Mouse (Mus musculus): Measurements from ENCODE around the gene Msi2. TPM values are rescaled to one million over a fixed set of nuclear protein-coding genes. Genes with fewer than 3 reads are reported as not detected.

The Msi2 gene
- polyA plus RNA-seq, 1 experiment from 2014 or later, result 40.1 TPM

DNA sequence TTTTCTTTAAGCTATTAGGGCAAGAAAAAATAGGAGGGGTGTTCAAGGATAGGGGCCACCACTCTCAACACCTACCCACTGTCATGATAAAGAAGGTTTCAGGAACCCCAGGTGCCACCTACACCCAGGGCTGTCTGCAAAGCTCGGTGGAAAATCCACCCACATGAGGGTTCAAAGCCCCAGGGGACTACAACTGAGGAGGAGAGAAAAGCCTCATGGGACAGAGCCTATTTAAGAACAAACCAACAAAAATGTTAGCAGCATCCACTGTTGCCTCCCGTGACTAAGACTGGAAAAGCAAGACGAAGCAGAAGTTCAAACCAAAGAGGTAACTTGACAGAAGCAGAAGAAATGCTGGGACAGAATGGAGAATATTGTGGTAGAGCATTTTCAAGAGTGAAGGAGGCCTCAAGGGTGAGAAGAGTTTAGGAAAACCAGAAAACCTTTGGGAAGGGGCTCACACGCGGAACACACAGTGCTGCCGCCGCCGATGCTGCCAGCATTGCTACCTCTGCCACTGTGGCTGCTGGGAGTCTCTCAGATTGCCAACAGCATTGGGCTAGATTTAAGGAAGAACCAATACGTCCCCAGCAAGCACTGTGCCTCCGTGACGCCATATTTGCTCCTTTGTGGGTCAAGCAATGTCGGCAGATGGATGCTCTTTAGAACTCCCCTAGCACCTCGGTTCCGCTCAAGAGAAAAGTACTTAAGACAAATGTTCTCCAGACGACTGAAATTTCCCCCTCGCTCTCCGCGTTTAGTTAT is 224.3 kb downstream of the Msi2 start:
- no peaks in the 10 kb centered on the region for H3K27me3 ChIP-seq (ENCODE audit: control insufficient read depth, insufficient read depth, low read length)
- no peaks in the 10 kb centered on the region for H3K36me3 ChIP-seq (ENCODE audit: control insufficient read depth, insufficient read depth, low read length)
- H3K4me2 ChIP-seq (replicated peaks; ENCODE audit: low read depth, low read length), result no peak overlapping the region
- ATAC-seq (ENCODE audit: low FRiP score) (no peak), DNase-seq (ENCODE audit: low spot score) (no peak)
- no peak overlapping the region for H3K9ac ChIP-seq (ENCODE audit: low read depth, low read length)
- H3K4me1 ChIP-seq (replicated peaks; ENCODE audit: control insufficient read depth, insufficient read depth, low read length), result peaks cover 9% of the 10 kb centered on the region
- H3K9me3 ChIP-seq (ENCODE audit: control insufficient read depth, low read length), result no peaks in the 10 kb centered on the region
- H3K27ac ChIP-seq (ENCODE audit: low read depth, low read length), result 0 out of 2 replicates have a peak overlapping the region, but pooled peaks have one; percentile 4
- 88% methylated on average over 18 of the region's 18 CpGs for WGBS
- H3K4me3 ChIP-seq (ENCODE audit: low read depth, low read length), result no peak overlapping the region

GRCm38 (mm10) chr11:88492585-88492984 is 225.7 kb downstream of the Msi2 start:
- DNase-seq (ENCODE audit: low spot score), result no peak
- Histone ChIP-seq H3K4me2 (replicated peaks; ENCODE audit: low read depth, low read length) (no peak overlapping the region), H3K4me1 (replicated peaks; ENCODE audit: control insufficient read depth, insufficient read depth, low read length) (peaks cover 9% of the 10 kb centered on the region), H3K9me3 (ENCODE audit: control insufficient read depth, low read length) (no peaks in the 10 kb centered on the region), H3K27ac (ENCODE audit: low read depth, low read length) (no peak overlapping the region), H3K27me3 (ENCODE audit: control insufficient read depth, insufficient read depth, low read length) (no peaks in the 10 kb centered on the region), H3K4me3 (ENCODE audit: low read depth, low read length) (no peak overlapping the region), H3K36me3 (ENCODE audit: control insufficient read depth, insufficient read depth, low read length) (no peaks in the 10 kb centered on the region), H3K9ac (ENCODE audit: low read depth, low read length) (no peak overlapping the region)
- WGBS, result 89% methylated on average over 2 of the region's 2 CpGs
- ATAC-seq (ENCODE audit: low FRiP score), result no peak

GRCm38 (mm10) chr11:88489985-88490384 is 228.3 kb downstream of the Msi2 start:
- no peak overlapping the region for H3K9ac ChIP-seq (ENCODE audit: low read depth, low read length)
- ATAC-seq (ENCODE audit: low FRiP score) (no peak), DNase-seq (ENCODE audit: low spot score) (no peak)
- peaks cover 19% of the 10 kb centered on the region for H3K4me1 ChIP-seq (replicated peaks; ENCODE audit: control insufficient read depth, insufficient read depth, low read length)
- H3K27ac ChIP-seq (ENCODE audit: low read depth, low read length), result peak overlapping the region; percentile 84
- H3K27me3 ChIP-seq (ENCODE audit: control insufficient read depth, insufficient read depth, low read length), result no peaks in the 10 kb centered on the region
- no peak overlapping the region for H3K4me2 ChIP-seq (replicated peaks; ENCODE audit: low read depth, low read length)
- no peak overlapping the region for H3K4me3 ChIP-seq (ENCODE audit: low read depth, low read length)
- H3K9me3 ChIP-seq (ENCODE audit: control insufficient read depth, low read length), result no peaks in the 10 kb centered on the region
- H3K36me3 ChIP-seq (ENCODE audit: control insufficient read depth, insufficient read depth, low read length), result no peaks in the 10 kb centered on the region
- WGBS, result 86% methylated on average over 4 of the region's 4 CpGs

DNA sequence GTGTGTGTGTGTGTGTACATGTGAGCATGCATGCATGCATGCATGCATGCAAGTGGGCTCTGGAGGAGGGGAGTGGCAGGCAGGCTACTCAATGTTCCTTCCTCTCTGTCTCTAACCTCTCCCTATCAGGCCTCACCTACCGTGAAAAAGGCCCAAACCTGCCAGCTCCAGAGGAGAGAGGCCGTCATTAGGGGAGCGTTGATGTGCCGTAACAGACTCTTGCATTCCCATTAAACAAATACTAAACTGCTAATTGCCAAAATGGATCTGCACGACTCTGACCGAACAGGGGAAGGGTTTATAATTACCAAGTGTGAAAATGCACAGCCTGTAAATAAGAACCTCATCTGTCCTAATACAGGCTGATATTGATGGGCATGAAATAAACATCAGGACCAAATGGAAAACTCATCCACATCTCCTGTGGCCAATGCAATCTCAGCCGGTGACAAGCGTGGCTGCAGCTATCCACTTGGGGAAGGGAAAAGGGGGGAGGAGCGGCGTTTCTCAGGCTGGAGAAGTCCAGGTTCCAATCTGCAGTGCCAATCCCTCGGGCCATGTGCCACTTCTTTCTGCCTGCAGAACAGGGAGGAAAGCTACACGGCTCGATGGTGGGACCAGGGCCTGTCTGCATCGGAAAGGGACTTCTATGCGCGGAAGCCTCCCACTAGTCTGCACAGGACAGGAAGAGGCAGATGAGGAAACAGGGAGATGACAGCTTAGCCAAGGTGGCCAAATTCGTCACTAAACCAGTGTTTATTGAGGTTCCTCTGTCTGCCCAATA is 229.2 kb downstream of the Msi2 start:
- H3K27ac ChIP-seq (ENCODE audit: low read depth, low read length), result peak overlapping the region; percentile 84
- WGBS, result 70% methylated on average over 17 of the region's 17 CpGs
- no peak overlapping the region for H3K9ac ChIP-seq (ENCODE audit: low read depth, low read length)
- no peaks in the 10 kb centered on the region for H3K9me3 ChIP-seq (ENCODE audit: control insufficient read depth, low read length)
- H3K4me2 ChIP-seq (replicated peaks; ENCODE audit: low read depth, low read length), result no peak overlapping the region
- H3K36me3 ChIP-seq (ENCODE audit: control insufficient read depth, insufficient read depth, low read length), result no peaks in the 10 kb centered on the region
- no peaks in the 10 kb centered on the region for H3K27me3 ChIP-seq (ENCODE audit: control insufficient read depth, insufficient read depth, low read length)
- no peak overlapping the region for H3K4me3 ChIP-seq (ENCODE audit: low read depth, low read length)
- peaks cover 19% of the 10 kb centered on the region for H3K4me1 ChIP-seq (replicated peaks; ENCODE audit: control insufficient read depth, insufficient read depth, low read length)
- 0 out of 2 replicates have a peak, but pooled peaks have one; percentile 2 for ATAC-seq (ENCODE audit: low FRiP score)
- DNase-seq (ENCODE audit: low spot score), result no peak

DNA sequence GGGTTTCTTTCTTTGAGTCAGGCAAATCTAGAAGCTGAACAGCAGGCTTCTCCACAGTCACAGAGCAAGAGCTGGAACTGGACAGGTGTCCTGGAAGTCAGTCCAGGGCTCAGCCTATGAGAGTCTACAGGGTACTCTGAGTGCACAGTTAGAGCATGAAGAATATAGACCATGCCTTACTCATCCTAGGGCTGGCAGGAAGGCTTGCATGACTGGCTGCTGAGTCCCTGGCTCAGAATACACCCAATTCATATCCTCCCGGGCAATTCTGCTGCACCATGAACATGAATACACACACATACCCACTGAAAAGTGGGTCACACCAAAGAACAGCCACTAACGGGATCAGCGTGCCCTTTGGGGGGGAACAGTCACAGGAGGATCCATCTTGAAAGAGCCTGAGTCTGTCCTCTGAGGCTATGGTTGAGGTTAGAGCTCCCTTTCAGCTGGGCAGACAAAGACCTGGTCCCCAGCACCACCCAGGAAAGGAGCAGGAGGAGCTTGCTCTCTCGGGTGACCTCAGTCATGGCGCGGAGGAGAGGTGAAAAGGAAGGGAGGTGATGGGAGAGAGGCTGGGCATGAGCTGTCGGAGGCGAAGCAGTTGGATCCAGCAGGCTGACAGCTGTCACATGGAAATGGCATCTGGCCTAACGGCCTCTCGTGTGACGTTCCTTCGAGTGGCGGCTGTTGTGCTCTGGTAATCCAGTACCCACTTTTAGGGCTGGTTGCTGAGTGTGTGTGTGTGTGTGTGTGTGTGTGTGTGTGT is 230.0 kb downstream of the Msi2 start:
- peaks cover 23% of the 10 kb centered on the region for H3K4me1 ChIP-seq (replicated peaks; ENCODE audit: control insufficient read depth, insufficient read depth, low read length)
- no peaks in the 10 kb centered on the region for H3K9me3 ChIP-seq (ENCODE audit: control insufficient read depth, low read length)
- no peak overlapping the region for H3K4me2 ChIP-seq (replicated peaks; ENCODE audit: low read depth, low read length)
- ATAC-seq (ENCODE audit: low FRiP score) (peak; percentile 45; the same call in 1 of the 2 replicates), DNase-seq (ENCODE audit: low spot score) (peak; percentile 39)
- peak overlapping the region; percentile 84 for H3K27ac ChIP-seq (ENCODE audit: low read depth, low read length)
- WGBS, result 69% methylated on average over 13 of the region's 13 CpGs
- no peaks in the 10 kb centered on the region for H3K27me3 ChIP-seq (ENCODE audit: control insufficient read depth, insufficient read depth, low read length)
- H3K9ac ChIP-seq (ENCODE audit: low read depth, low read length), result peak overlapping the region; percentile 24; the same call in 1 of the 2 replicates
- H3K36me3 ChIP-seq (ENCODE audit: control insufficient read depth, insufficient read depth, low read length), result no peaks in the 10 kb centered on the region
- no peak overlapping the region for H3K4me3 ChIP-seq (ENCODE audit: low read depth, low read length)

DNA sequence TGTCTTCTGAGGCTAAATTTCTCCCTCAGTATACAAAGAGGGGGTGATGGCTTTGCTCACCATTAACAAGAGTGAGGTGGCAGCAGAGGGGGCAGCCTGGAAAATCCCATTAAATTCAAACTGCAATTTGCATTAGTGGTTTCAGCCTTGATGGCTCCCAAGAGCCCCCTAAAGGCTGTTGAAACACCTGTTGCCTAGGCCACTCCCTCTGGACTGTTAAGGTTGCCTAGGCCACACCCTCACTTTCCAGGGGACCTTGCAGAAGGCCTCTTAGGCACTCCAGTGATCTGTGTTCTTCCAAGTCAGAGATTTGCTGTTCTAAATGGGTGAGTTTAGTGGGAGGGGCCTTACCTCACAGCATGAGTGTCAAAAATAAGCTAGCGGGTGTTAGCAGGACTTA is 232.3 kb downstream of the Msi2 start:
- Histone ChIP-seq H3K9me3 (ENCODE audit: control insufficient read depth, low read length) (no peaks in the 10 kb centered on the region), H3K4me2 (replicated peaks; ENCODE audit: low read depth, low read length) (no peak overlapping the region), H3K4me1 (replicated peaks; ENCODE audit: control insufficient read depth, insufficient read depth, low read length) (peaks cover 38% of the 10 kb centered on the region), H3K9ac (ENCODE audit: low read depth, low read length) (no peak overlapping the region), H3K27ac (ENCODE audit: low read depth, low read length) (peak overlapping the region; percentile 47; the same call in 1 of the 2 replicates), H3K4me3 (ENCODE audit: low read depth, low read length) (no peak overlapping the region), H3K27me3 (ENCODE audit: control insufficient read depth, insufficient read depth, low read length) (no peaks in the 10 kb centered on the region), H3K36me3 (ENCODE audit: control insufficient read depth, insufficient read depth, low read length) (no peaks in the 10 kb centered on the region)
- ATAC-seq (ENCODE audit: low FRiP score) (no peak), DNase-seq (ENCODE audit: low spot score) (no peak)
- 86% methylated on average over 1 of the region's 1 CpGs for WGBS

- Histone ChIP-seq H3K27ac (ENCODE audit: low read depth, low read length) (peak overlapping the region; percentile 47; the same call in 1 of the 2 replicates), H3K9me3 (ENCODE audit: control insufficient read depth, low read length) (no peaks in the 10 kb centered on the region), H3K4me2 (replicated peaks; ENCODE audit: low read depth, low read length) (no peak overlapping the region), H3K4me3 (ENCODE audit: low read depth, low read length) (no peak overlapping the region), H3K36me3 (ENCODE audit: control insufficient read depth, insufficient read depth, low read length) (no peaks in the 10 kb centered on the region), H3K9ac (ENCODE audit: low read depth, low read length) (no peak overlapping the region), H3K4me1 (replicated peaks; ENCODE audit: control insufficient read depth, insufficient read depth, low read length) (peaks cover 45% of the 10 kb centered on the region), H3K27me3 (ENCODE audit: control insufficient read depth, insufficient read depth, low read length) (no peaks in the 10 kb centered on the region)
- ATAC-seq (ENCODE audit: low FRiP score) (no peak), DNase-seq (ENCODE audit: low spot score) (no peak)
- 47% methylated on average over 4 of the region's 4 CpGs for WGBS
Measured at GRCm38 (mm10) chr11:88485088-88485487, 233.2 kb downstream of the Msi2 start.

DNA sequence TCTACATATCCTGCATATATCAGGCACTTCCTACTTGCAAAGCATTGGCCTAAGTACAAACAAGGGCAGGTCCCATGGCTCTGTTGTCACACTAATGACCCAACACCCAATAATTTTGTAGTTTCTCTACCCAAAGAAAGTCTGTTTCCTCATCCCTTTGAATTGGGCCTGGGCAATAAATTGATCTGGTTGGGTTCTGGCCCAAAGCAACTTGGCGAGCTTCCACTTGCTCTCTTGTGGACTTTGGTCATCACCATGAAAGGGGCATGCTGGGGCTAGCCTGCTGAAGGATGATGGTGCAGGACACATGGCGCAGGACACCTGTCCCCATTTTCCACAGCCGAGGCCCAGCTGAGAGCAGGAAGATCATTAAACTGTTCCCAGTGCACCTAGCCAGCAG is 234.3 kb downstream of the Msi2 start:
- WGBS, result 93% methylated on average over 3 of the region's 3 CpGs
- peaks cover 40% of the 10 kb centered on the region for H3K4me1 ChIP-seq (replicated peaks; ENCODE audit: control insufficient read depth, insufficient read depth, low read length)
- peak overlapping the region; percentile 97 for H3K27ac ChIP-seq (ENCODE audit: low read depth, low read length)
- H3K36me3 ChIP-seq (ENCODE audit: control insufficient read depth, insufficient read depth, low read length), result no peaks in the 10 kb centered on the region
- no peak overlapping the region for H3K4me2 ChIP-seq (replicated peaks; ENCODE audit: low read depth, low read length)
- DNase-seq (ENCODE audit: low spot score) (no peak), ATAC-seq (ENCODE audit: low FRiP score) (no peak)
- no peaks in the 10 kb centered on the region for H3K27me3 ChIP-seq (ENCODE audit: control insufficient read depth, insufficient read depth, low read length)
- H3K4me3 ChIP-seq (ENCODE audit: low read depth, low read length), result no peak overlapping the region
- H3K9me3 ChIP-seq (ENCODE audit: control insufficient read depth, low read length), result no peaks in the 10 kb centered on the region
- no peak overlapping the region for H3K9ac ChIP-seq (ENCODE audit: low read depth, low read length)

All from hindbrain, embryonic 11.5 days (tissue).